Mouse (Mus musculus): Measurements from ENCODE around the gene Rora.

Rora gene

DNA sequence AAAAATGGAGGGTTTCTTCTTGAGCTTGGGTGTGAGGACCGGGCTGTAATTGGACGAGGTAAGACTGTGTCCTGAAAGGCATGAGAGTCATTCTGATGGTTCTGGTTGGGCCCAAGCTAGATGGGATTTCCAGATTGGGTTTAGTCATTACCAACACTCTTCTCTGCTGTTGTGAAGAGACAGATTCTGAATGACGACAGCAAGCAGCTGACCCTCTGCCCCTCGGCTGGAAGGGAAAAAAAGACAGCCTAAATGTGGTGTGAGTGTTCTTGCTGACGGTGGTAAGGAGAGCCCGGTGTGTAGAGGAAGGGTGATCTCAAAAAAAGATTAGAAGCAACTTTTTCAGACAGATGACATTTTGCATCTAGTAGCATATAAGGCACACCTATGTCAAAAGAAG lies 686.2 kb downstream of the Rora start:
- no peak for DNase-seq (ENCODE audit: low spot score in 2 of 2)

DNA sequence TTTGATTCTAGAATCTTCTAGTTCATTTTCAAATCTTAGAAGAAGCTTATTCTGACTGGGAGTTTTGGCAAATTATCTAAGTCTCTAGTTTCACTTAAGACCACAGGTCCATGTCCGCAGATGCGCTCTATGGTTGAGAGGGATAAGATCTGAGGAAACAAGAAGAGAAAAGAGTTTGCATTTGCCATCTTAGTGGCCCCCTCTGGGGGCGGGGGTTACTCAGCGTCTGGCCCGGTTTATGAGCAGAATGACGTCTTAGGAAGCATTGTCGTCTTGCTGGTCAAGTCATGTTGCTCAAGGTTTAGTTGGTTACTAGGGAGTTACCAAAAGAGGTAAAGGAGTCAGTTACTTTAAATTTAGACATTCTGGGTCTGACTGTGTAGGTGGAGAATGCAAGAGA lies 686.8 kb downstream of the Rora start:
- no peak for DNase-seq (ENCODE audit: low spot score in 2 of 2)

DNA sequence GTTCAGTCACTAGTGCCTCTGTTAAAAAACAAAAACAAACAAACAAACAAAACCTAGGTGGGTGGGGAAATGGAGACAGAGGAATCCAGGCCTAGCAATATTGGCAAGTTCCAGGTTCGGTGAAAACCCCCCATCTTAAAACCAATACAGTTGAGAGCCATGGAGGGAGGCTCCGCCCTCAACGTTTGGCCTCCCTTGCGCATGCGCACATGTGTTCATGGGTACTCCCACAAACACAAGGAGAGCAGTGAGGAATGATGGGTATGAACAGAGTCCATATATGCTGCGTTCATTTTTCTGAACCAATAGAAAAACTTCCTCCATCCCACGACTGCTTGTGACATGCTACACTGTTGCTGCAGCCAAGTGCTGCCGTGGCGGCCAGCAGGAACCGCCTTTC lies 690.3 kb downstream of the Rora start:
- DNase-seq (ENCODE audit: low spot score in 2 of 2) = no peak

DNA sequence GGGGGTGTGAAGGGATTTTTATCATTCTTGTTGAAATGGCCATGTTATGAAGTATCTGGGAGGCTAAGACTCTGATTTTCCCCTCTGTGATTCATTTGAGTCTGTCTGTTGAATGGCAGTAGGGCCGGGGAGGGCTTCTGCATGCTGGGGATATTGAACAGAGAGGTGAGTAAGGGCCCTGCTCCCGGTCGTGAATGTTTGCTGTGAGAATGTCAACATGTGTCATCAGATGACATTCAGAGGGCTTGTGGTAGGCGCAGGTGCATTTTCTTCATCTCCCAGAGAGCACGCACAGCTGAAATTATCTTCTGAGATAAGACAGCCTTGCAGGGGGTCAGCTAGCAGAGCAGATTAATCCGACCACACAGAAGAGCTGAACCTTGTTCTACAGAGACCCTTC lies 692.0 kb downstream of the Rora start:
- no peak for DNase-seq (ENCODE audit: low spot score in 2 of 2)

DNA sequence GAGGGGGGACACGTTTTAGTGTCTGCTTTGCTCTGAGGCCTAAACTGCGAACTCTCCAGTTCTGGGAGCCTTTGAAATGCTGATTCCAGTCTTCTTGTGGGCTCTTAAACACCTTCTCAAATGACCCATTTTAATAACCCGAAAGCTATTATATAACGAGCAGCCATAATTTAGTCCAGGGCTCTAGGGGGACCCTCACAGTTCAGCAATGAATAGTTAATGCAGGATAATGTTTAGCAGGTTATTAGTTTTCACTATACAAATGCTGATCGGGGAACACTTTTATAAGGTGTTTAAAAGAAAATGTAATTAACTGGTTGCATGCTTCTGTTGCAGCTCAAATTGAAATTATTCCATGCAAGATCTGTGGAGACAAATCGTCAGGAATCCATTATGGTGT lies 694.2 kb downstream of the Rora start:
- no peak for DNase-seq (ENCODE audit: low spot score in 2 of 2)

DNA sequence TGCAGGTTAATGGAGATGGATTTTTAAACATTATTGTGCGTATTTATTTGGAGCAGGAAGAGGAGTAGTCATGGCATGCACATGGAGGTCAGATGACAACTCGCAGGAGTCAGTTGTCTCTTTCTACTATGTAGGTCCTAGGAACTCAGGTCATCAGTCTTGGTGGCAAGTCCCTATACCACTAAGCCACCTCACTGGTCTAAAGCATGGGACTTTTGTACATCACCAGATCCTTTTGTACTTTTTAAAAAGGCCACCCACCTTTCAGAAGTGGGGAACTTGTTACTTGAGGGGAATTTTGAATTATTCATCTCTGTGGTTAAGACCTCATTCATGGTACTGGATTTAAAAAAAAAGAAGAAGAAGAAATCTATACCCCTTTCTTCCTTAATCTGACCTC lies 696.0 kb downstream of the Rora start:
- no peak for DNase-seq (ENCODE audit: low spot score in 2 of 2)

DNA sequence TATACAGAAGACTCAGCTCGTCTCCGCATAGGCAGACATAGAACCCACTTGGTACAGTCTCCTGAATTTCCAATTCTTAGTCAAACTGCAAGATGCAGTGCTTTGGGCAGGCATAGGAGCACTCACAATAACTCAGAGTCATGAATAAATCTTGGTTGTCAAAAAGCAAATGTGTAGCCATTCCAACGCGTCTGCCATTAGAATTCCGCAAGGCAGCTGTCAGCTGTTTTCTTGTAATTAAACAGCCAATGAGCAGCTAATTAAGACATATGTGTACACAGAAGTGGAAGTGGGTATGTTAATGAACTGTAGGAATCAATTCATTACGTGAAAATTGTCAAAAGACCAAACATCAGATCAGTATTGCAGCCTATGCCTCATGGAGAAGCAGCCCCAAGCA lies 700.6 kb downstream of the Rora start:
- no peak for DNase-seq (ENCODE audit: low spot score in 2 of 2)

DNA sequence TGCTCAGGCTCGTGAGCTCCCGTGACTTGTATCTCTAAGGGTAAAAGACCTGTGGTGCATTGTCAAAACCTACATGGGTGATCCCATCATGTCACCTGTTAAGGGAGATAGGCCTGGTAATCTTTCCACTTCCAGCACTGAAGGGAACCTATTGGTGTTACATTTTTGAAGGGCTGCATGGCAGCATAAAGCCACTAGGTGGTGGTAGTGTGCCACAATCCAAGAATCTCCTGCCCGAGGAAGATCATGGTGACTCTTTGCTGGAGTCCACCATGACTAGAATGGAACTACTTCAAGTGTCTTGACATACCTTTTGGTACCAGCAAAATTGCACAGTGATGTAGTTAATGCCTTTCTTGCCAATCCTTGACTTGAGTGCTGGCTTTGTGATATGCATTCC lies 704.2 kb downstream of the Rora start:
- peak in 1 of 2 experiments; percentile 72 for DNase-seq (ENCODE audit: low spot score in 2 of 2)

DNA sequence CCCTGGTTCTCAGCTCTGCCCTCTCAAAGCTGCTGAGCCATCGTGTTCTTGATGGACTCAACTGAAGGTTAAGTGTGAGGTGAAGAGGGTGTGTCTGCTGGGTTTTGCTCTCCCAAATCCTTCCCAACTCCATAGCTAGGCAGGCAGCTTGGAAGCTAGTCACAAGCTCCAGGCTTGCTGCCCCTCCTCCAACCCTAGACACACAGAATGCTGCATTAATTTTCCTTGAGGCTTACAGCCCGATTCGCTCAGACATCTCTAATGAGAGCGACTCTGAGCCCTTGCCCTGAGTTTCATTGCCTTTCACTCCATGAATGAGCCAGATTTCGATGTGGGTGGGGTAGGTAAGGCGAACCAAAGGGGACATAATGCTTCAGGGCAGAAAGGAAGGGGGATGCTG lies 705.2 kb downstream of the Rora start:
- no peak for DNase-seq (ENCODE audit: low spot score in 2 of 2)

DNA sequence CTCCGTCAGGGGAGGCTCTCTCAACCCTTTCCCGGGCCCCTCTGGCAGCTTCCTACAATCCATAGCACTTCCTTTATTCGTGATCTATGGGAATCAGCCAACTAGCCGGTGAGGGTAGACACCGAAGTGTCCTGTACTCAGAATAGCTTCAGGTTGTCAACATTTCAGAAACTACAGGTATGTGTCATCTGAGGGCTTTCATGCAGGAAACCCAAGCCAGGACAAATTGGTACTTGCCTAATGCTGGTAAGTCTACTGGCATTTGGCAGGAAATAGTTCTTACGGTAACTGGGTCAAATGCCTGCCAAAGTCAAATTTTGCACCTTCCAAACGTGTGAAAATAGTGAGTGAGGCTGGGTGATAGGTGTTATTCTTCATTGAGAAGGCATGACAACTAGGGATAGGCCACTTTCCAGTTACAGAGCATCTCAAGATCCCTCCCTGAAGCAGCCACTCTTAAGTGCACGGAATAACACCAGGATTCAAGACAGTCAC lies 708.4 kb downstream of the Rora start:
- no peak for DNase-seq (ENCODE audit: low spot score in 2 of 2)

DNA sequence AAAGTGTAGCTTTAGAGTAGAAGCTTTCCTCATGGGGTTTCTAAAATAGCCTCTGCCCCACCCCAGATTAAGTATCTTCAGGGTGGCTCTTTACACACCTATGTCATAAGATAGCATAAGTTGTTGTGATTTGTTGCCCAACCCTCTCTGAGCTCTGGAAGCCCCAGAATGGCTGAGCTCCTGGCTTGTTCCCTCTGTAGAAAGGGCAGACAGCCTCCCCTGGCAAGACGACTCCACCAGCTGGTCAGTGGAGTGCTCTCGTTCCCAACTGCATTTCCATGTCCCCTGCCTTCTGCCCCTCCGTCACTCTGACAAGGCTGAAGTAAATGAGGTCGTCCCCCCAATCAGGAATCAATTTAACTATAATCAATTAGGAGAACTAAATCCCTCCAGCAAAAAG lies 709.2 kb downstream of the Rora start:
- no peak for DNase-seq (ENCODE audit: low spot score in 2 of 2)

DNA sequence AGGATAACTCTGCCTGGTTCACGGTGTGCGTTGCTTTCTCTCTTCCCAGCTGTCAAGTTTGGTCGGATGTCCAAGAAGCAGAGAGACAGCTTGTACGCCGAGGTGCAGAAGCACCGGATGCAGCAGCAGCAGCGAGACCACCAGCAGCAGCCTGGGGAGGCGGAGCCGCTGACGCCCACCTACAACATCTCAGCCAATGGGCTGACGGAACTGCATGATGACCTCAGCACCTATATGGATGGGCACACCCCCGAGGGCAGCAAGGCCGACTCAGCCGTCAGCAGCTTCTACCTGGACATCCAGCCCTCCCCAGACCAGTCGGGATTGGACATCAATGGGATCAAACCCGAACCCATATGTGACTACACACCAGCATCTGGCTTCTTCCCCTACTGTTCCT lies 710.5 kb downstream of the Rora start:
- no peak for DNase-seq (ENCODE audit: low spot score in 2 of 2)

DNA sequence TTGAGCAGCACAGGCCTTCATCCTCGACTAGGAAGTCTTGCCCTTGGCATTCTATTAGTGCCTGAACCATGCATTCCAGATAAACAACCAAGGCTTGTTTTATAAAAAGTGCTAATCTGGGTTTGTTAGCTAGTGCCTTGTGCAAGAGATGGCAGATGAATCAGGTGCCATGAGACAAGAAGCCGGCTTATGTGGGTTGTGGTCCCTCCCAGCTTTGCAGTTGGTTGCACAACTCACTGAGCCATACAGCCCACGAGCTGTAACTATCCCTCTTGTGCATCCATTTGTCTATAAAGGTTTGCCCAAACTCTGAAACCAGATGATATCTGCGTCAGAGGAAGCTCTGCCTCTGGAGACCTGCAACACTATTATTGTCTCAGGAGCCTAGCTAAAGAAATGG lies 713.5 kb downstream of the Rora start:
- no peak for DNase-seq (ENCODE audit: low spot score in 2 of 2)

DNA sequence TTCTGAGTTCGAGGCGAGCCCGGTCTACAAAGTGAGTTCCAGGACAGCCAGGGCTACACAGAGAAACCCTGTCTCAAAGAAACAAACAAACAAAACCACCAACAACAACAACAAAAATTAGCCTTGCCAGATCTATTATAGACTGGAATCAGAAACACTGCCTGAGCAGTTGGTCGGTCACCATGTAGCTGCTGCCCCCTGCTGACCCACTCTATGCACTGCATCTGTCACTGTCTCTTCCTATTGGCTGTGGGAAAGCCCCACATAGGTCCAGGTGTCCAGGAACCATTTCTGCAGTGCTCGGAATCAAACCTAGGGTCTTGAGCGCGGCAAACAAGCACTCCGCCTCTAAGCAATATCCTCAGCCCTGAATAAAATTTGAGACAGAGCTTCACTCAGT lies 714.5 kb downstream of the Rora start:
- peak in 1 of 2 experiments; percentile 67 for DNase-seq (ENCODE audit: low spot score in 2 of 2)

DNA sequence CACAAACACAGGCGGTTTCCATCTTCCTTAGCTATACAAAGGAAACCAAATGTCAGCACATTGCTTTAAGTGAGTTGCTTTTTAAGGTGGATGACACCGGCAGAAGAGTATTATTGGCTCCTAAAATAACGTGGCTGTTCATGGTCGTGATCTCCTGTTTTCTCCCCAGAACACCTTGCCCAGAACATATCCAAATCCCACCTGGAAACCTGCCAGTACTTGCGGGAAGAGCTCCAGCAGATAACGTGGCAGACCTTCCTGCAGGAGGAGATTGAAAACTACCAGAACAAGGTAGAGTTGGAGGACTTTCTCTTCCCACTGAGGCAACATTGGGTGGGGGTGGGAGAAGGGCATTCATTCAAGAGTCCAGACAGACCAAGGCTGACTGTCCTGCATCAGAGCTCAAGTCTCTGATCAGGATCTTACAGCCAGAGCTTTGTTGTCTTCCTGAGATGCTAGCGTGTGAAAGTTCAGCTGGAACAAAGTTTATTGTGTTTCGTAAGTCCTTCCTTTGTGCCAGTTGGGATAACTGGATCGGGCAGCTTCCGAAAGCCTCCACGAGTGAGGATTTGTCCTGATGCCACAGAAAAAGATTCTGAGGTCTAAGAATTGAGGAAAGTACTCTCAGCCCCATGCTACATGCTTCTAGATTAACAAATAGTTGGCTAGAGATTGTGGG lies 717.6 kb downstream of the Rora start:
- no peak for DNase-seq (ENCODE audit: low spot score in 2 of 2)

DNA sequence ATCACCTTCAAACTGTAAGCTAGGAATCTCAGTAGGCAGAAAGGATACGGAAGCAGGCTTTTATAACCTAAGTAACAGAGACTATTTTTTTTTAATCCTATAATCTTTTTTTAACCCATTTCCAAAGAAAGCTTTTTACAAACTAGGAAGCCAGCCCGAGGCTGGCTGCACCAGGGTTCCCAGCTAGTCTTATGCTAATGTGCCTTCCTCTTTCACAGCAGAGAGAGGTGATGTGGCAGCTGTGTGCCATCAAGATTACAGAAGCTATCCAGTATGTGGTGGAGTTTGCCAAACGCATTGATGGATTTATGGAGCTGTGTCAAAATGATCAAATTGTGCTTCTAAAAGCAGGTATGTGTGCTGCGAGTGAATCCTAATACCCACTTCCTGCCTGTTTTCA lies 719.3 kb downstream of the Rora start:
- no peak for DNase-seq (ENCODE audit: low spot score in 2 of 2)

DNA sequence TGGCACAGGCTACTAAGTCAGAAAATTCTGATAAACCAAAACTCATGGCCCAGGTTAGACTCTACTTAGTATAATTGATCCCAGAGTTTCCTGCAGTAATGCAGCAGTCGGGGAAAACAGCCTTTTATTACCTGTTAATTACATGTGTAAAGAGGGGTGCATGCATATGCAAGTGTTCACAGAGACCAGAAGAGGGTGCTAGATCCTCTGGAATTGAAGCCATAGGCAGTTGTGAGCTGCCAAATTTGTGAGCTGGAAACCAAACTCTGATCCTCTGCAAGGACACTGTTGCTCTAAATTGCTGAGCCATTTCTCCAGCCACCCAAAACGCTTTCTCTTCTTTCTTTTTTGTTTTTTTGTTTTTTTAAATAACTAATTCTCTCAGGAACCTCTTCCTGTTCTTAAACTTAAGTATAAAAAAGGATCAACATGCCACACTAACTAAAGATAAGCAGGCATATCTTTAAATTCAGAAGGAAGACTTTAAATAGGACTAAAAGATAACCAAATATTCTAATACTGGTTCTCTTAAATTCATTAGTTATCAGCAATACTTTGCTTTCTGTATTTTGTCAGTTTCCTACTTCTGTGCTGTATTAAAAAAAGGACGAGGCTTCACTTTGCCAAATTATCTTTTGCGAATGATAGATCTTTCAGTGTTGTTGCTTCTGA lies 723.5 kb downstream of the Rora start:
- DNase-seq (ENCODE audit: low spot score in 2 of 2) = no peak

DNA sequence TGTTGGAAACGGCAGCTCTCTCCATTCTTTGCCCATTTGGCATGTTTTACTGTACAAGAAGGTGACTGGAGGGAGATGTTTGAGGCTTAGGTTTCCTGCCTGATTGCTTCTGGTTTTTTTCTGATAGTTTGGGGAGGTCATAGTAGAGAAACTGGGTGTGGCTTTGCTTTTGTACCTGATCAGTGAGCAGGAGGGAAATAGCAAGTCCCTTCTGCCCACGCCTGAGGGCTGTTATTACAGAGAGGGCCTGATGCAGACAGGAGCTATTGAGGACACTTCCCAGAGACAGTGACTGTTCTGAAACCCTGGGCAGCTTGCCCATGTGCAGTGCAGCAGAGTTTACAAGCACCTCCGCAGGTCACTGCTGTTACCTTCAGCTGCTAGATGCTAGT lies 724.1 kb downstream of the Rora start:
- no peak for DNase-seq (ENCODE audit: low spot score in 2 of 2)

DNA sequence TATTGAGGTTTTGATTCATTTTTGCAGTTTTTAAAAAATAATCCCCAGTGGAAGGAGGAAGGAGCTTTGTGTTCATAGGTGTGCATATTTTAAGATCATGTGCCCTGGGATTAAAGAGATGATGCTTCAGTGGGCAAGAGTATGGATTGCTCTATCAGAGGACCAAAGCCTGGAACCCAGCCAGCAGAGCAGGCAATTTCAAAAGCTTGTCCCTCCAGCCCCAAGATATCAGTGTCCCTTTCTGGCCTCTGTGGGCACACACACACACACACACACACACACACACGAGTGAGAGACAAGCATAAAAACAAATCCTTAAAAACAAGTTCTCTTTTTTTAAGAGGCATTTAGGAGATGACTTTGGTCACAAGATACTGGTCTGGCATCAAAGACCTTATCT lies 727.0 kb downstream of the Rora start:
- DNase-seq (ENCODE audit: low spot score in 2 of 2) = no peak

DNA sequence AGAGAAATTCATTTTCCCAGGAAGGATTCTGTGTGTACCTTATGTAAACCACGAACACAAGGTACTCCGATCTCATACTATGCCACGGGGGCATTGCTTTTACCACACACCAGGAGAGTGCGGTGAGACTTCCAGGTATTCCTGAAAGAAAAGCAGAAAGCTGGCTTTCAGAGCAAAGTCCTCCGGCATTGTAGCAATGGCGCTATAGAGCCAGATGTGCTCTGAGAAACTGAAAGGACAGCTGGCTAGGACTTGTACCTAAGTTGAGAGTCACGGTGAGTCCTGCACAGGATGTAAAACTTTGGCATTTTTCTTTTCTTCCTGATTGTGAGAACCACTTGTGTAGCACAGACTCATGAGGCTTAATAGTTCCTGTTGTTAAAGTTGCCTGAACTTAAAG lies 728.2 kb downstream of the Rora start:
- no peak for DNase-seq (ENCODE audit: low spot score in 2 of 2)

DNA sequence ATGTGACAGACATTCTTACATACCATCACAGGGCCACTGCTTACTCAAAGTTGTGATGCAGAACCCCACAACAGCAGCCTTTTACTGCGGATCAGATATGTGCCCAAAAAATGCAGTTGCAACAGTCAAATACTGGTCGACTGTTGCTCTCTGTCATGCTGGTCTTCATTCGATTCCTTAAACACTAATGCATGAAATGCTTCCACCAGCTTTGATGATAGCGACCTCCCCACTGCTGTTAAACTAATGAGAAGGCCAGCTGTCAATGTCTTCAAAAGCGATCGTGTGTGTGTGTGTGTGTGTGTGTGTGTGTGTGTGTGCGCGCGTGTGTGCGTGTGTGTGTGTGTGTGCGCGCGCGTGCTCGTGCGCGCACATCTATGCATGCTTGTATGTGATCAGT lies 730.9 kb downstream of the Rora start:
- DNase-seq (ENCODE audit: low spot score in 2 of 2) = no peak

DNA sequence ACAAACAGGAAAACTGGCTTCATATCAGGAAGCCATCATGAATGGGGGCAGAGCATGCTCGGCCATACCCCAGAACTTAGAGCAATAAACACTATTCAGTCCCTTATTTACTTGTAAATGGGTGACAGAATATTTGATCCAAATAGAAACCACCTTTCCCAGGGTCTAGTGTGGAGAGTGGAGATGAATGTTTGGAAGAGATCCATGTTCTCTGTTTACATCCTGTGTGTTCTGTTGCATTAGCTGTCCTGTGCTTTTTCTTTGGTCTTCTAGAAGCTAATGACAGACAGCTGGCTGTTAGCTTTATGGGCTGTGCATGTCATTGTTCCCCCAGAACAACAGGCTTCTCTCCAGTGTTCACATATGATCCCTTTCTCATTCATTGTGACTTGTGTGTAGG lies 731.3 kb downstream of the Rora start:
- DNase-seq (ENCODE audit: low spot score in 2 of 2) = no peak

DNA sequence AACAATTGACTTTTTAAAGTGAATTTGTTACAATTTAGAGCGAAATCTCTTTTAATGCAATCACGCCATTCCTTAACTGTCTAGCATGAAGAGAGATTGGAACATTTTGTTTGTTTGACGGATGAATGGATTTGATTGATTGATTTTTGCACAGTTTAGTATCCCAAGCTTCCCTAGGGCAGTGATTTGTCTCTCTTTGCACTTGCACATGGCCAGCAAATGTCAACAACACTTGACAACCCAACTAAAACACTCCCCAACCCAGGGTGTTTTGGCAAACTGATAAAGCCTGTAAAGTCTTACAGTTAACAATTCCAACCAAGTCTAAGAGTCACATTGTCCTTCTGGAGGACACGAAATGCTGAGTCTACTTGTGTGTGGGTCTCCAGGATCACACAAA lies 733.7 kb downstream of the Rora start:
- no peak for DNase-seq (ENCODE audit: low spot score in 2 of 2)

DNA sequence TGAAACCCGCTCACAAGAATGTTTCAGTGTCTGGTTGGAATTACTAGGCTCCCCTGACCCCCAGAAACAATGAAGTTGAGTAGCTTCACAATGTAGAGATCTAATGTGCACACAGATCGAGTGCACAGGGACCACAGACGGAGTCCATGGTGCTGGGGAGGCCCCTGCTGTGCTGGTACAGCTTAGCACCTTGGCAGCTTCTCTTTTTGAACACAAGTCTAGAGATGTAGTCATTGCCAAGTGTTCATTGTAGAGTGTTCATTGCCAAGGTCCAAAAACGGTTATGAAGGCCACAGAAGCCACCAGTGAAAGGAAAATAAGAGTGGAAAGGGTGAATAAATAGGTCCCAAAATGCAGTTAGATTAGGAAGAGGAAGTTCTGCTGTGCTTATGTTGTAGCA lies 737.0 kb downstream of the Rora start:
- no peak for DNase-seq (ENCODE audit: low spot score in 2 of 2)

Measured in left cerebral cortex, adult 9 months (tissue).